Mouse (Mus musculus) embryo, embryonic 10.5 days (tissue): ENCODE data around the gene Gdpd5.

ENCODE experiments used
- DNase-seq: peaks from one replicate; pipeline ENCODE4 v3.0.0-alpha.2; 2015; ENCODE audit warnings: low spot score

Gdpd5 gene

DNA sequence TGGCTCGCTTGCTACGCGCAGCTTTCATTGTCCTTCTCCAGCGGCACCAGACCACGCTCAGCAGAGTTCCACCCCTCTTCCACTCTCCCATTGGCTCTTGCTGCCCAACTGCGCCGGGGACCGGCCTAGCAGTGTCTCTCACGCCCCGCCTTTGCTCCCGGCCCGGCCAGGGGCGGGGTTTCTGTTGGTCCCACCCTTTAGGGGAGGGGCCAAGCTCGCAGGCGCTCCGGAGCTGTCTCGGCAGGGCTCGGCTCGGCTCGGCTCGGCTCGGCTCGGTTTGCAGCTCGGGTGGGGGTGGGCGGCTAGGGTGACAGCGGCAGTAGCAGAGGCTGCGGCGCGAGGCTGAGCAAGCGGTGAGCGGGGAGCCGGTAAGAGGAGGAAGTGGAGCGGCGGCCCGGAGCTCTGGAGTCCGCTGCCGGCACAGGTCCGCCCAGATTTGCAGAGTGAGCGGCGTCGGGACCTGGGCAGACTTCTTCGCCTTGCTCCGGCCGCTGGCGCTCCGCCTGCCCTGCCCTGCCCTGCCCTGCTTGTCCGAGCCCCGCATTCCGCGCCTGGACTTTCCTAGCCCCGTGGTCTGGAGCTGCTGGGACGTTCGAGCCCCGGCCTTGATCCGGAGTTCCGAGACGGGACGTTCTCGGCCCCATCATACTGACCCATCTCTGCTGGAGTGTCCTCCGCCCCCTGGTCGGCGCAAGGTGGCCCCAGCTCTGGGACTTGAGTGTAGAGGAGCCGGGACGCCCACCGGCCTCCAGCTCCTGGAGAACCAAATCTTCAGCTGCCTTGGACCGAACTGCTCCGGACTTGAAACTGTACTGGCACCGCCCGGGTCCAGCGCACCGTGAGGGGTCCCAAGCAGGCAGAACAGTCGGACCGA lies at the start of gene Gdpd5:
Gene Gdpd5, plus strand, starts transcription at position 201 of the 874 bp plus-strand sequence.
- peak; percentile 98 for DNase-seq

DNA sequence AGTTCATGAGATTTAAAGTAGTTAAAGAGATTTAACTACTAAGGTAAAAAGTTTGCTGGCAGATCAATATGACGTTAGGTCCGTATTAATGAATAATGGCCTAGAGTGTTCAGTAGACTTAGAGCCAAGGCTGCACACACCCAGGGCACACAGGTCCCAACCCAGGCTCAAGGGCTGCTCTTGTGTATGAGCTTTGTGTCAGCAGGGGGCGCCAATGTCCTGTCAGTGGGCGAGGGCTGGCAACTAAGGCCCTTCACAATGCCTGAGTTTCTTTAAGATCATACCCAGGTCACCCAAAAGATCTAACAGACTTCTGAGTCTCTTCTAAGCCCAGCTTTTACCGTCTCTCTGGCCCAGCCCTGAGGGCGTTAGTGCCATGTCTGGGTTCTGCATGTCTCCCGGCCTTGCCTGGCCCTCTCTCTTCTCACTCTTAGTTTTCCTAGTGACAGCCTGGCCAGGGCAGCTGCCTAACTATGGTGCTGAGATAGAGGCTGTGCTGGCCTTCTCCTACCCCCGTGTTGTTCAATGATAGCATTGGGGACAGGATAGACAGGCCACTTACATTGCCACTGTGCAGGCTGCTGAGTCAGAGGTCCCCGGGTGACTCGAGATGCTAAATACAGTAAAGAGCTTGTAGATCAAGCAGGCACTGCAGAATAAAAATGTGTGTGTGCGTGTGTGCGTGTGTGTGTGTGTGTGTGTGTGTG lies 48.3 kb upstream of the Gdpd5 start:
- DNase-seq: peak; percentile 94

DNA sequence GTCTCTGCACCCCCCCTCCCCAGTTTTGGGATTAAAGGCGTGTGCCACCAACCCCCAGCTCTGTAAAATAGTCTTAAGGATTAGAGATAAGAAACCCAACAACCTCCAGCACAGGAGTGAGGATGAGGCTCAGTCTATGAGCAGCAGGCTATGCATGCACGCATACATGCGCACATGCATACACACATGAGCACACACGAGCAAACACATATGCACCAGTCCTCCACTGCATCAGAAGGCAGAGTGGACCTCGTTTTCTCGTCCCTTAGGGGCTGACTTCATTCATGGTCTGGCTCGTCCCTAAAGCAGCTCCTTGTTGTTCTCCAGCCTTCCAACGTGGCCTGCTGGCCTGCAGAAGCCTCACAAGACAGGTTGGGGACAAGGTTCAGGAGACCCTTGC lies 40.5 kb upstream of the Gdpd5 start:
- no peak for DNase-seq

DNA sequence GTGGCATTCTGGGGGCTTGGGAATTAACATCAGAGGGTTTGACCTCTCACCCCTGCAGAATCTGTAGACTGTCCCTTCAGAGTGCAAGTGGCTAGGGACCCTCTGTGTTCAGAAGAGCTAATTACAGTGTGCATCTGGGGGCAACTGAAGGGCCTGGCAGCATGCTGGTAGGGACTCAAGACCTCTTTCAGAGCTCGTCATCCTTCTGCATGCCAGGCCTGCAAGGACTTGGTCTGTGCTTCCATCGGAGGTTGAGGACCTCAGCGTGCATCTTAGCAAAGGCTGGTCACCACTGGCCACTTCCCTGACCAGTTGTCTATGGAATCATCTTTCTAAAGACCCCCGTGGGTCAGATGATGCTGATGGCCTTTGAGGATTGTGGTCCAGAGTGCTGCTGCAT lies 37.6 kb upstream of the Gdpd5 start:
- DNase-seq: no peak

DNA sequence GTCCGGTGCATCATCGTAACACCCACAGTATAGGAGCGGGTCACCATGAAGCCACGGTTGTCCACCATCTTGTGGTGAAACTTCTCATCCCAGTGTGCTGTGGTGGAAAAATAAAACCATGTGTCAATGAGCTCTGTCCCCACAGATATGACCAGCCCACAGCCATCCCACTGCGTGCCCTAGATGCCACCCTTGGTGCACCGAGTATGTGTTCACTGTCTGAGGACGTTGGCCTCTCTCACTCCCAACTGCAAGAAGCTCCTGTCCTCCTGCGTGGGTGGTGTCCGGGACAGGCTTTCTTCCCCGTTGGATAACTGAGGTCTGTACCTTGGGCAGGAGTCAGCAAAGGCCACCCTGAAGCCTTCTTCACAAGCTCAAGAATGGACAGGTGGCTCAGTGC lies 33.9 kb upstream of the Gdpd5 start:
- no peak for DNase-seq

DNA sequence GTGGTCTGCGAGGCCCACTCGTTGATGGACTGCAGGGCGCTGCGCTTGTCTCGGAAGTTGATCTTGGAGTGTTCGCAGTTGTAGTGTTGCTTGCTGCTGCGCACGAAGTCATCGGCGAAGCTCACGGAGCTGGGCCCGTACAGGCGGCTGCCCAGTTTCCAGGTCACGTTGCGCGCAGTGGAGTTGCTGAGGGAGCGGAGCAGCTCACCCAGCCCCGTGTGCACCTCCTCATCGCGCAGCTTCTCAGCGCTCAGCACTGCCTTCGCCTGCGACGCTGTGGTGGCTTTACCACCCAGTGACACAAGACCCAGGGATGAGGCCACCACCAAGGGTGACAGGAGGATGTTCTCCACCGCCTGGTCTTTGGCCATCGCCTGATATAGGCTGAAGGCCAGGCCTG lies 32.3 kb upstream of the Gdpd5 start:
- DNase-seq: no peak

DNA sequence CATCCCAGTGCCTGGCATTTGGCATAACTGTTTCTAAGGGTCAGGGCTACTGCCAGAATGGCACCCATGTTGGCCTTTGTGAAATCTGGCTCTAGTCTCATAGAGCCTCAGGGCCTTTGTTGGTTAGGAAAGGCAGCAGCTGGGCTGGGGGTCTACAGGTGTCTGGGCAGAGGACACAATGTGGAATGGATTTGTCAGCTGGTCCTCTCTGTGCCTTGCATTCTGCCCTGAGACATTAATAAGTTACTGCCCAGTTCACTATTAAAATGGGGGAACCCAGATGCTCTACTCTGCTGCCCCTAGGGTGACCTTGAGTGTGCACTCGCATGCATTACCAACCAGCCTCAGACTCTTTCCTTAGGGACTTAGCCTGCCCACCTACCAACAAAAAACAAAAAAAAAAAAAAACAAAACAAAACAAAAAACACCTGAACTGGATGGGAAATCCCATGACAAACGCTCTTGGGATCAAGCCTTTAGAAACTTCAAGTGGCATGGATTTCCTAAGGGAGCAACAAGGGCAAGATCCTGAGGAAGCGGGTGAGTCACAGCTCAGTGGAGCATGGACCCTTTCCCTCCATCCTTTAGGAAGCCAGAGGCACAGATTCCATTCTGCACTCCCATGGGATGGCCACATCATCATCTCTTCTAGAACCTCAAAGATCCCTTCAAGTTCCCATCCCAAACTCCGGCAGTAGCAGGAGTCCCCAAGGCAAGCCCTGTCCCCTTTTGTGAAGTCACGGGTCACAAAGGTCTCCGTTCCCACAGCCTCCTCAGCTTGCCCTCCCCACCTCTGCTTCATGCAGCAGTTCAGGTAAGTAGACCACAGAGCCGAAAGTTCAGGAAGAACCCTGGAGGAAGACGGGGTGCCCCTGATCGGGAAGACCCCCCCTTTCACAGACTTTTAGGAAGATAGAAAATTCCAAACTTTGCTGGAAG lies 31.2 kb upstream of the Gdpd5 start:
- DNase-seq: no peak

DNA sequence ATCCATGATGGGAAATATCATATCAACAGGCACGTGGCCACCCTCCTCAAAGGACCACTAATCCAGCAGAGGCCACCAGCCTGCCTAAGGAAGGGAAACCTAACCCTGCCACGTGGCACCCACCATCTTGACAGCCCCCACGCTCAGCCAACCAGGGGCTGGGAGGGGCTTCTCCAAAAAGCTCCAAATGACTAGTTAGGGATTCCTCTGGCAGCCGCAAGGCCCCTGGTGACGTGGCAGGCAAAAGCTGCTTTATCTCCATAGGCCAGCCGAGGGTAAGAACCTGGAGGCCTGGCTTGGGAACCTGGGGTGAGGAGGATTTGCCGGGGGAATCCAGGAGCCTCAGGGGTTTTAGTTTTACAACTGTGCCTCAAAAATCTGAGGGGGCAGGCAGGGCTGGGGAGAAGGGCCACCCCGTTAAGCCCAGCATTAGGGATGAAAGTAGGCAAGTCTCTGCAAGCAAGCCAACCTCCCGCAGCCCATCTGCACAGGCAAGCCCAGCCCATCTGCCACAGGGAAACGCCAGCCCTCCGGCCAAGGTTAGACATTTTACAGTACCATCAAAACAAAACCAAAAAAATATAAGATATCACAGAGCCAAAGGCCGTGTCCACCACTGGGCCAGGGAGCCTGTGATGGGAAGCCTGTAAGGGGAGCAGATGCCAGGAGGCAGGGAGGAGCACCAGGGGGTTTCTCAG lies 30.0 kb upstream of the Gdpd5 start:
- peak; percentile 69 for DNase-seq

DNA sequence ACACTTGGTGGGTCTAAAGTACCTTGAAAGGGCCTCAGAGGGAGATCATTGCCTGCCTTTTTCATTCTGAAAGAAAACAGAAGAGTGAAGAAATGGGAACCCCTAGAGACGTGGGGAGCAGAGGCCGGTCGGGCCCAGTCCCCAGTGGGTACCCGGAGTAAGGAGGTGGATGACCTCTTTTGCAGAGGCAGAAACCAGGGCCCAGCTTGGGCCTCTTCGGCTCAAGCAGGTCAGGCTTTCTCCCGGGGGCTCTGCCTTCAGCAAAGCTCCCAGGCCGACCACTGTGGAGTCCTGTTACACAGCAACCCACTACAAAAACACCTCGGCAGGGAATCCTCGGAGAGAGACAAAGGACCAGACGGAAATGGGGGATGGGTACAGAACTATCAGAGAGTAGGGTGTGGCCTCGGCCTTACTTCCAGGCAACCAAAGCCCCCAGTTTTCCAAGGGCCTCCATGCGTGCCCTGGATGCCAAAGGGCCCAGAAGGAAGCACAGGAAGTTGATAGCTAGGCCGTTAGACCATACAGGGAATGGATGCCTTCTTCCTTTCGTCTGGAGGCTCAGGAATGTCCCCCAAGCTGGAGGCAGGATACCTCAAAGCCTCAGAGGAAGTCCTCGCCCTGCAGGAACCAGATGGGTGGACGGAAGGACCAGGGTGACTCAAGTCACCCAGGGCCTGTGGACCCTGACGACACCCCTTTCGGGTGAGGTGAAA lies 29.3 kb upstream of the Gdpd5 start:
- peak; percentile 90 for DNase-seq

DNA sequence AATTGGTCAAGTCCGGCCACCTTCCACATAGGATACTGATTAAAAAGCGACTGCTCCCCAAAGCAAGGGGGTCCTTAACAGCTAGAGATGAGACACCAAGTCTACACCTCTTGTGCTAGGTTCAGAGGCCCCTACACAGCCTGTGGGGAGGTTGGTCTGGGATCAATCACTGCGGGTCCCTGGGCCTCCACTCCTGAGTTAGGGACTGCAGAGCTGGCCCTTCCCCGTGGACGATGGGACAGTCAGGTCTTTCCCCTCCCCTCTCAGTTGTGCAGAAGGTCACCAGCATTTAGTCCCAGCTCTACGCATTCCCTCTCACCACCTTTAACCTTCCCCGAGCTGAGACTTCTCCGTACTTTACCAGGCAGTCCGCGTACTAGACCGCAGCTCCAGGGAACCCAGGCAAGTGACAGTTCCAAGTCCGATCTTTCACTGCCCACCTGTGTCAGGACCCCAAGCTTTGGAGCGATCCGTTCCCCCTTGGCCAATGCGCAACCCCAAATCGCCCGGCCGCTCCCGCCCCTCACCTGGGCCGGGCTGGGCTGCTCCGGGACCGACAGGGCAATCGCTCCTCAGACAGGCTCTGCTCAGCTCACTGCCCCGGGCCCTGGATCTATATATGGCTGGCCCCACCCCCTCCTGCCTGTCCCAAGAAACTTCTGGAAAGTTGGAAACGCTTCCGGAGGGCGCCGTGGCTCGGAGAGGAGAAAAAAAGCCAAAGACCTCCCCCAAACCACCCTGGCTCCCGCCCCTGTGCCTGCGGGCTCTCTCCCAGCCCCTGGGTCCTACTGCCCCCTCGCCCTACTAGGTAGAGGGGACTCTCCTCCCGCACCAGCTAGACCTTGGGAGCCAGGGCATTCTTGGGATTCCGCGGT lies 28.5 kb upstream of the Gdpd5 start, which contains the start of gene Serpinh1:
Gene Serpinh1, minus strand, starts transcription at position 714 of the 875 bp plus-strand sequence.
- peak; percentile 94 for DNase-seq

DNA sequence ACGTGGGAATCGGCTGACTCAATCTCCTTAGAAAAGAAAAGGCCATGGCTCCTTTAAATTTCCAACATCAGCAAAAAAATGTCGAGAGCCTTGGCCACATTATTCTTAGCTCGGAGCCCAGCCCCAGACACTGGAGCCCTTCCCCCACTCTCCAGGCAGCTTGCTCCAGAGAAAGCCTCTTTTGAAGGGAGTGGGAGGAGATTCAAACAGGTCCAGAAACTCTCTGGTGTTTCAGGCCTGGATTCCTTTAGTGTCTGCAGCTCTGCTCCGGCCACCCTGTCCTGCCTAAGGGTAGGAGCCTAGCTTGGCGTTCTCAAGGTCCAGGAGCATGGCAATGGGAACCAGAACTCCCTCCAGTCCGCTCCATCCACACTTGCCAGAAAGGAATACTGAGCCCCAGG lies 25.5 kb upstream of the Gdpd5 start:
- peak; percentile 93 for DNase-seq

DNA sequence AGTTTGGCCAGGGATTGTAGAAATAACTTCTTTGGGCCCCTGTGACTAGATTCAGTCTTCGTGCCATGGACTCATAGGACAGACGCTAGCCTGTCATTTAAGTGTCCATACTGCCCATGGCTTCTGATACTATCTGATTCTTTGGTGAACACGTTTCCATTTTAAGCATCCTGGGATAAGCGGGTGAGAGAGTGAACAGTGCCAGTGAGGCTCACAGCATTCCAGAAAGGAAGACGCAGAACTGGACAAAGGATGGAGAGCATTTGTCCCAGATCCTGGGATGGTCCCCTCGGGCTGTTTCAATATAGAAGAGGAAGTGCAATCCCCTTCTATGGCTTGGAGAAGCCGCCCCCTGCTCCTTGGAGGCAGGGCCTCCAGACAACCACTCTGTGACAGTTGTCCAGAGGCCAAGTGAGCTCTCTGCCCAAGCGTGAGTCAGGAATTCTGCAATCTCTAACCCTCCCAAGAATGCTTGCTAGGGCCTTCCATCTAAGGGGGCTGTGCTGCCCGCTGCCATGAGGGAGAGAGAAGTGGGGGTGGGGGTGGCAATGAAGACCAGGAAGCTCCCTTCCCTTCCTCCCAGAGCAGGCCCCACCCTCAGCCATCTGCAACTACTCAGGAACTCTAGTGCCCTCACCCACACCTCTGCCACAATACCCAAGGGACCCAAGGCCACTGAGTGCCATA lies 24.8 kb upstream of the Gdpd5 start:
- peak; percentile 48 for DNase-seq

DNA sequence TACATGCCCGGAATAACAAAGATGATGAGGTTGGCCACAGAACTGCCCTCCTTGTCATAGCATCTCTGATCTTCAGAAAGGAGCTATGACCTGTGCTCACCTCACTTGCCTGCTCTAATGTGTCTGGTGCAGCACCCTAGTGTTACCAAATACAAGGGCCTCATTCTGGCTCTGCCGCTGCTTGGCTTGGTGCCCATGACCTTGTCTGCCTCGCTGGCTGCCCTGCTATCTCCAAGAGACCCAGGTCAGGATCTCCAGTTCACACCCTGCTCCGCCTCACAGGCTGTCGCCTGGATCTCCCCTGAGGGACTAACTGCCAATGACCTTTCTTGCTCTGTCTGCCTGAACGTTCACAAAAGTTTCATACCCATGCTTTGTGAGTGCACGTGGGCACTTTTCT lies 24.0 kb upstream of the Gdpd5 start:
- DNase-seq: no peak

DNA sequence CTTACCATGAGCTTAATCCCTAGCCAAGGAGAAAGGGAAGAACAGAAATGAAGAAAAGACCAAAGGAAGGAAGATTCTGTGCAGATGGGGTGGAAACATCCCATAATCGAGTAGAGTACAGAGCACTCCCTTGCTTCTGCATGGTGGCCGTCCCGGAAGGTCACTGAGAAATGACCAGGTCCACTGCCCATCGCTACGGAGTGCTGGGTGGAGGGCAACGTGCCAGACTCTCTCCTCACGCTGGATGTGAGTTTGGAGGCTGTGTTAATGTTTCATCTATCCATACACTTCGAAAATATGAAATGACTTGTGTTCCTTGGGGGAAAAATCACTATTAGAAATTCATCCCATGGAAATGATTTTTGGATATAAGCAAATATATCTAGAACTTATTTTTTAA lies 22.8 kb upstream of the Gdpd5 start:
- DNase-seq: no peak

DNA sequence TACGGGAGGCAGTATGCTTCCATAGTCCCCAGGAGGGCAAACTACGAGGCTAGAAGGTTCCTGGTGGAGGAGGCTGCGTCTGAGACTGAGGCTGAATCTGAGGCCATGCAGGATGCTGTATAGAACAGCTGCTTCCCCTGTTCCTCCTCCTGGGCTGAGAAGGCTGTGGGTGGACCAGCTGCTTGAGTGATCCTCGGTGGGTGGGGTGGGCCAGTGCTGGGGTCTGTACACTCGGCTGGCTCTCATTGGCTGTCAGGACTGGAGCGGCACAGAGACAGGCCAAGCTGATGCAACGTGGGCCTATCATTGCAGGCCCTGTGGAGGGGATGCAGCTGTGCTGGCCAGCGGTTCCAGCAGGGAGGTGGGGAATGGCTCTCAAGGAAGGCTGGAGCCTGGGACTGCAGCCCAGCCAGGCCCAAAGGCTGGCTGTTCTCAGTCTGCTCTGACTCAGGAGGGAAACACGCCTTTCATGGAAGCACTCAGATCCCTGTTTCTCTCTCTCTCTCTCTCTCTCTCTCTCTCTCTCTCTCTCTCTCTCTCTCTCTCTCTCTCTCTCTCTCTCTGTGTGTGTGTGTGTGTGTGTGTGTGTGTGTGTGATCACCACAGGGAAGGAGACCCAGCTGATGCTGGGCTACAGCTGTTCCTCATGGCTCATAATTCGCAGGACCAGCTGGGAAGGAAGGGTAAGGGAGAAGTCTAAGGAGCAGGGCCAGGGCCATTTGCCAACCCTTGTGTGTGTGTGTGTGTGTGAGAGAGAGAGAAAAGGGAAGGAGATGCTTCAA lies 21.0 kb upstream of the Gdpd5 start:
- DNase-seq: peak; percentile 96

DNA sequence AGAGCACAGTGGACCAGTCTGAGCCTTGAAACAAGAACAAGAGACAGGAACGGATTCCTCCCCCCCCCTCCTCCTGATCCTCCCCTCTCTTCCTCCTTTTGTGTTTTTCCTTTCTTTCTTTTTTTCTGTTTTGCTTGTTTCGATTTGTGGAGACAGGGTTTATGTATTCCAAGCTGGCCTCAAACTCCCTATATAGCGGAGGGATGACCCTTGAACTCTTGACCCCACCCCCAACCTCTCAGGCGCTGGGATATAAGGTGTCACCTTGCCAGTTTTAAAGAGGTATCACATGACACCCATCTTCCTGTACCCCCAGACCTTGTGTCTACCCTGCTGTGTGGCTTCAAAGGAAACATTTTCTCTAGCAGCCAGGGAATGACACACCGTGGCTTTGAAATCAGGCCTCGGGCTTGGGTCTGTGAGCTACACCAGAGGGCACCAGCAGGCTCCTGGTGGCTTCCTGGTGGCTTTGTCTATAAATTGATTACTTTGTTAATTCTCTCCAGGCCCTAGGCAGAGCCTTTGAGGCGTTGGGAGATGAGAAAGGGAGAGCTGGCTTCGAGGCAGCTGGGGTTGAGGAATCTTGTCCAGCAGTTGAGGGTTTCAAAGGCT lies 20.3 kb upstream of the Gdpd5 start:
- DNase-seq: peak; percentile 65

DNA sequence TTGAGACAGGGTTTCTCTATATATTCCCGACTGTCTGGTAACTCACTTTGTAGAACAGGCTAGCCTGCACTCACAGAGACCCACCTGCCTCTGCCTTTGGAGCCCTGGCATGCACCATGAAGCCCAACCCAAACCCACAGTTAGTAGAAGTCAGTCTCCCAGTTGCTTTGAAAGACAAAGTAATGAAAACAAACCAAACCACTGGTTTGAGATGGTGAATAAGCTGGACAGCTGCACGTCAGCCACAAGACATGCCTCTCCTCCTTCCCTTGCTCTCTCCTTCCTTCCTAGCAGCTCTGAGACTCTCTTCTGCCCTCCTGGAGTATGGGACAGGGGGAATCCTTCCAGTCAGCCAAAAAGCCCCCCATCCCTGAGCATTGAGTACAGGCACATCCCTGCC lies 19.1 kb upstream of the Gdpd5 start:
- DNase-seq: no peak

DNA sequence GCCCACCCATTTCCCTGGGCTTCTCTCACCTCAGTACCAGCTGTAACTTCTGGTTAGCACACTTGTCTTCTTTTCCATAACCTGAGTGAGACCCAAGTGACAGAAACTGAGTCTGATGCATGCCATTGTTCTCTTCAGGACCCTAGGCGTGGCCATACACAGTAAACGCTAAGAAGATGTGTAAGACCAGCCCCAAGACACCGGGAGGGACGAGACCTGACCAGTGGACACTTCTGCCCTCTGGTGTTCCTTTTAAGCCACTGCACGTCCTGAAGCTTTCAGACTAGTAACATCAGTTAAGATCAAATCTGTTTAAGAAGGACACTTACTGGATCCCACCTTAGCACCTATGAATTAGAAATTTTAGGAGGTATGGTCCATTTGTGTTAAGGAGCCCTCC lies 16.1 kb upstream of the Gdpd5 start:
- peak; percentile 95 for DNase-seq
